8 mouse cellular contexts compared by ENCODE assay signal in the genomic region with DNA sequence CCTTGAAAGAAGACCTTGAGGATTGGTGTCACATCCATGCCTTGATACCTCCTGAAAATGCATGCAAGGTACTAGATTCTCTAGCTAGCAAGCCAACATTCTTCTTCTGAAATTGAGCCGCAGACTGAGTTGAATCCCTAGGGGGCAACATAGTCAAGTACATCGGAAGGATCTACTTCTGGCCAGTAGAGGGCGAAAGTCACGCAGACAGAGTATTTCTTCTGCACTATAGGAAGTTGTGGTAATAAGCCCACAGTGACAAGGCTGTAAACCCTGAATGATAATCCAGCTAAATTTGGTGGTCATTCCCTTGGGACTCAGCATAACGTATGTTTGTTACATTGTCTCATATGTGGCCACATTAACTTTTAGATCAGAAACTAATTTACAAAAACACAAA. TPM values are rescaled to one million over a fixed set of nuclear protein-coding genes. Genes with fewer than 3 reads are reported as not detected.
DNase-seq lines count a peak whose midpoint lies in the region; ATAC-seq and TF ChIP-seq lines count a peak whose summit lies in the region.

No protein-coding gene starts in this region.

- TF ChIP-seq CTCF in kidney, adult 2 months (conservative IDR thresholded peaks at IDR 0.05; ENCODE audit: insufficient read depth, insufficient read length, low read depth, low read length): peak; percentile 95

- no peaks in the 10 kb centered on the region for H3K9me3 ChIP-seq in limb, embryonic 10.5 days (replicated peaks)
- no peaks in the 10 kb centered on the region for H3K9me3 ChIP-seq in midbrain, embryonic 16.5 days (replicated peaks; ENCODE audit: control insufficient read depth, low read length, poor library complexity, severe bottlenecking)

- no peaks in the 10 kb centered on the region for H3K36me3 ChIP-seq in kidney, adult 2 months (ENCODE audit: control insufficient read depth, insufficient read depth, low read length)
- H3K36me3 ChIP-seq in limb, embryonic 10.5 days: no peaks in the 10 kb centered on the region
- no peaks in the 10 kb centered on the region for H3K36me3 ChIP-seq in midbrain, embryonic 16.5 days (ENCODE audit: control insufficient read depth, insufficient read depth, low read length)

- DNase-seq in 3134 (ENCODE audit: extremely low read depth, insufficient read length, low spot score) (peak; percentile 45), ZHBTc4 (ENCODE audit: low read depth, low spot score) (peak; percentile 84)
- DNase-seq in embryo, embryonic 10.5 days (ENCODE audit: low spot score): peak; percentile 90
- DNase-seq in heart, adult 18-20 months: peak; percentile 86 to 87
- DNase-seq in kidney, adult 2 months: peak; percentile 90
- DNase-seq in limb, embryonic 10.5 days (ENCODE audit: low spot score): peak; percentile 65
- DNase-seq in spleen, postnatal 36 days (ENCODE audit: low spot score in 2 of 2): peak; percentile 80 to 86

- no peaks in the 10 kb centered on the region for H3K27me3 ChIP-seq in kidney, adult 2 months (replicated peaks; ENCODE audit: control insufficient read depth, insufficient read depth, low read length)
- no peaks in the 10 kb centered on the region for H3K27me3 ChIP-seq in limb, embryonic 10.5 days (ENCODE audit: low read depth, poor library complexity, severe bottlenecking)
- H3K27me3 ChIP-seq in midbrain, embryonic 16.5 days (ENCODE audit: control insufficient read depth, insufficient read depth, low read depth, low read length): no peaks in the 10 kb centered on the region

- no peak overlapping the region for H3K9ac ChIP-seq in midbrain, embryonic 16.5 days (ENCODE audit: low read depth, low read length)

- no peak overlapping the region for H3K4me2 ChIP-seq in midbrain, embryonic 16.5 days (ENCODE audit: low read length)

- H3K4me3 ChIP-seq in kidney, adult 2 months (ENCODE audit: insufficient read depth, low read depth, low read length): no peak overlapping the region
- no peak overlapping the region for H3K4me3 ChIP-seq in limb, embryonic 10.5 days
- no peak overlapping the region for H3K4me3 ChIP-seq in midbrain, embryonic 16.5 days (ENCODE audit: low read depth, low read length)

- under 1% methylated on average over 5 of the region's 5 CpGs for WGBS in kidney, adult 2 months
- 6% methylated on average over 5 of the region's 5 CpGs for whole genome bisulfite sequencing in limb, embryonic 10.5 days
- WGBS in midbrain, embryonic 16.5 days: 4% methylated on average over 5 of the region's 5 CpGs

- ATAC-seq in midbrain, embryonic 16.5 days: peak; percentile 85

- no peak for TF ChIP-seq POLR2A in kidney, adult 2 months (IDR thresholded peaks at IDR 0.05; ENCODE audit: low read depth, low read length)

- H3K27ac ChIP-seq in kidney, adult 2 months (ENCODE audit: insufficient read depth, low read depth, low read length): no peak overlapping the region
- H3K27ac ChIP-seq in limb, embryonic 10.5 days: no peak overlapping the region
- H3K27ac ChIP-seq in midbrain, embryonic 16.5 days (ENCODE audit: low read length): no peak overlapping the region

- peaks cover 10% of the 10 kb centered on the region; the same call in 1 of the 2 replicates for H3K4me1 ChIP-seq in kidney, adult 2 months (ENCODE audit: control insufficient read depth, insufficient read depth, low read length)
- peaks cover 24% of the 10 kb centered on the region for H3K4me1 ChIP-seq in limb, embryonic 10.5 days
- no peaks in the 10 kb centered on the region for H3K4me1 ChIP-seq in midbrain, embryonic 16.5 days (ENCODE audit: control insufficient read depth, insufficient read depth, low read length)

RNA-seq across cellular contexts. Expression of a gene that starts 45.3 kb away (rescaled TPM):
- total RNA-seq in heart, adult 18-20 months (2021): 10 to 100 TPM; 31.0 to 32.9 TPM
- 55.3 and 56.6 TPM in 2 replicates for polyA plus RNA-seq in kidney, adult 2 months (2012; rRNA removed)
- 18.4 and 19.4 TPM in 2 replicates for polyA plus RNA-seq in limb, embryonic 10.5 days (2016; fragmentation: Nextera tagmentation; extraction: Ambion mirVana)
- polyA plus RNA-seq in midbrain, embryonic 16.5 days (2015; fragmentation: Nextera tagmentation; extraction: Ambion mirVana): 5.6 and 5.9 TPM in 2 replicates
